Mouse (Mus musculus): ENCODE measurements at regions not wholly inside any gene's neighbourhood (a gene's known extent, or its start where the extent isn't known, plus 50 kb on each side); places are given as distances from the start of the nearest gene placed in this dataset.

GRCm38 (mm10) chr16:30134642-30135165 is 70.5 kb downstream of the Hes1 start:
- Histone ChIP-seq H3K27me3 (replicated peaks) (peaks cover 7% of the 10 kb centered on the region), H3K4me3 (replicated peaks) (no peak overlapping the region), H3K4me1 (peaks cover 35% of the 10 kb centered on the region), H3K9me3 (peaks cover 19% of the 10 kb centered on the region), H3K36me3 (replicated peaks; ENCODE audit: low read length) (peaks cover 6% of the 10 kb centered on the region)
- TF ChIP-seq FLI1 (IDR thresholded peaks at IDR 0.05; ENCODE audit: low read length) (no peak), GATA1 (IDR thresholded peaks at IDR 0.05; ENCODE audit: borderline replicate concordance, low read length) (no peak)

DNA sequence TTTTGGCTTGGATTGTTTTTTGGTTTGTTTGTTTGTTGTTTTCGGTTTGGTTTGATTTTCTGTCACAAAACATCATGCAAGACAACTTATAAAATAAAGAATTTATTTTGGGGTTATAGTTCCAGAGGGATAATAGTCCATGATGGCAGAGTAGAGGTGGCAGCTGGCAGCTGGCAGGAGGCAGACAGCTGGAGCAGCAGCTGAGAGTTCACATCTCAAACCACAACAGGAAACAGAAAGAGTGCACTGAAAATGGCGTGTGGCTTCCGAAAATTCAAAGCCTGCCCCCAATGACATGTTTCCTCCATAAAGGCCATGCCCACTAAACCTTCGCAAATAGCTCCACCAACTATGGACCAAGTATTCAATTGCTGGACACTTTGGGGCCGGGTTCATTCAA is 72.7 kb downstream of the Hes1 start:
- Histone ChIP-seq H3K27me3 (replicated peaks) (peaks cover 6% of the 10 kb centered on the region), H3K4me1 (peaks cover 18% of the 10 kb centered on the region), H3K4me3 (replicated peaks) (no peak overlapping the region), H3K36me3 (replicated peaks; ENCODE audit: low read length) (peaks cover 6% of the 10 kb centered on the region), H3K9me3 (peaks cover 19% of the 10 kb centered on the region)
- TF ChIP-seq GATA1 (IDR thresholded peaks at IDR 0.05; ENCODE audit: borderline replicate concordance, low read length) (no peak), FLI1 (IDR thresholded peaks at IDR 0.05; ENCODE audit: low read length) (no peak)

GRCm38 (mm10) chr16:30137812-30138211 is 73.6 kb downstream of the Hes1 start:
- H3K27me3 ChIP-seq (replicated peaks): peaks cover 8% of the 10 kb centered on the region

GRCm38 (mm10) chr16:30144818-30145464 is 80.8 kb downstream of the Hes1 start:
- TF ChIP-seq FLI1 (IDR thresholded peaks at IDR 0.05; ENCODE audit: low read length) (no peak), GATA1 (IDR thresholded peaks at IDR 0.05; ENCODE audit: borderline replicate concordance, low read length) (no peak)
- no peaks in the 10 kb centered on the region for H3K36me3 ChIP-seq (replicated peaks; ENCODE audit: low read length)
- H3K4me3 ChIP-seq (replicated peaks): no peak overlapping the region
- peaks cover 19% of the 10 kb centered on the region for H3K4me1 ChIP-seq
- peaks cover 8% of the 10 kb centered on the region for H3K9me3 ChIP-seq
- peaks cover 12% of the 10 kb centered on the region for H3K27me3 ChIP-seq (replicated peaks)

More at GRCm38 (mm10) chr16:30137812-30138211, 73.6 kb downstream of the Hes1 start:
- no peak for TF ChIP-seq GATA1 (IDR thresholded peaks at IDR 0.05; ENCODE audit: borderline replicate concordance, low read length)
- TF ChIP-seq FLI1 (IDR thresholded peaks at IDR 0.05; ENCODE audit: low read length): no peak
- Histone ChIP-seq H3K4me1 (peaks cover 18% of the 10 kb centered on the region), H3K36me3 (replicated peaks; ENCODE audit: low read length) (peaks cover 6% of the 10 kb centered on the region), H3K4me3 (replicated peaks) (no peak overlapping the region), H3K9me3 (peaks cover 22% of the 10 kb centered on the region)

DNA sequence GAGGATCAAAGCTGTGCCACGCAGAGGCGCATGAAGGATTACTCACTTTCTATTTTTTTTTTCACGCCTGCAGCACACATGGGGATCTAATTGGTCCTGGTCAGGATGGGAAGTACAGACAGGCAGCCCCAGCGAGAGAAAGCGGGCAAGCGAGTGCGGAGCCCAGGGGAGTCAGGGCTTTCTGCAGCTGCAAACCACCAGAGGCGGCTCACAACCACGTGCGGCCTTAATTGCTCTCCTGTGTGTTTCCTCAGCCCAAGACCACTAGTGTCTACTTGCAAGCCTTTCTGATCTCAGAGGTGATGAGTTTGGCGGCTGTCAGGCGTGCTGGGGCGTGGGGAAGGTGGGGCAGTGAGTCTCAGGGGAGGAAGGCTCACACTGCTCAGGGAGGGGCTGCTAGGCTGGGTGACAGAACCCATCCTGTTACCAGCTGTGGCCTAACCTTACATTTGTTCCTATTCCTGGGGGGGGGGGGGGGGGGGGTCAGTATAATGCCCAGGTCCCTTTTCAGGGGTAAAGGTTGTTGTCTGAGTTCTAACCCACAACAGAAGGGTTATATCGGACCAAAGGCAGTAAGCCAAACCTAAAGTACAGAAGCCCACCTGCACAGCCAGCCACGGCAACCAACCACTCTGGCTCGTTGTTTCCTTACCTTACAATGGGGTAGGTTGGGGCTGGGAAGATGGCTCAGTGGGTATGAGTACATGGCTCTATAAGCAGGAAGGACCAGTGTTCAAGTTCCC is 81.5 kb downstream of the Hes1 start:
- H3K36me3 ChIP-seq (replicated peaks; ENCODE audit: low read length): no peaks in the 10 kb centered on the region
- peaks cover 14% of the 10 kb centered on the region for H3K27me3 ChIP-seq (replicated peaks)
- H3K4me1 ChIP-seq: peaks cover 19% of the 10 kb centered on the region
- no peak overlapping the region for H3K4me3 ChIP-seq (replicated peaks)
- H3K9me3 ChIP-seq: peaks cover 9% of the 10 kb centered on the region
- TF ChIP-seq FLI1 (IDR thresholded peaks at IDR 0.05; ENCODE audit: low read length): no peak
- TF ChIP-seq GATA1 (IDR thresholded peaks at IDR 0.05; ENCODE audit: borderline replicate concordance, low read length): no peak

DNA sequence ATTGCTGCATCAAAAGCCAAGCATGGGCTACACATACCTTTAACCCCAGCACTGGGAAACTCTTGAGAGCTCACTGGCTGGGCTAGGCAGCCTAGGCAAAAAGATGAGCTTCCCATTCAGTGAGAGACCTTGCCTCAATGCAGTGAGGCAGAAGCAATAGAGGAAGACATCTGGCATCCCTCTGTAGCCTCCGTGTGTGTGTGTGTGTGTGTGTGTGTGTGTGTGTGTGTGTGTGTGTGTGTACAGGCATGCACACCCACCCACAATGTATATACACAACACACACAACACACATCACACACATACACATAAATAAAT is 82.0 kb downstream of the Hes1 start:
- Histone ChIP-seq H3K4me3 (replicated peaks) (no peak overlapping the region), H3K27me3 (replicated peaks) (peaks cover 17% of the 10 kb centered on the region), H3K9me3 (peaks cover 9% of the 10 kb centered on the region), H3K4me1 (peaks cover 19% of the 10 kb centered on the region), H3K36me3 (replicated peaks; ENCODE audit: low read length) (no peaks in the 10 kb centered on the region)
- no peak for TF ChIP-seq FLI1 (IDR thresholded peaks at IDR 0.05; ENCODE audit: low read length)
- TF ChIP-seq GATA1 (IDR thresholded peaks at IDR 0.05; ENCODE audit: borderline replicate concordance, low read length): no peak

DNA sequence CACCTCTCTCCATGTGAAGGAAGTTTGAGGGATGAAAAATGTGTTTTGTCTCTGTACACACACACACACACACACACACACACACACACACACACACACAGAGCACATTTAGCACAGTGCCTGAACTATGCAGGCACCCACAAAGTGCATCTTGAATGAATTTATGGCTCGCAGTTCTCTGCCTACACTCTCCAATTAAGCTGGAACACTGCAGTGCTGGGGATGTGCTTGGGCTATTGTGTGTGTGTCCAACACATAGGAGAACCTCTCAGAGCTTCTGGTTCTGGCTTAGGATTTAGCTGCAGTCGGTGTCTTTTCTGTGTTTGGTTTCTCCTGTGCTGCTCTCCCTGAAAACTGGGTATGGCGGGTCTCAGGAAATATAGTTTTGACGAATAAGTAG is 83.1 kb downstream of the Hes1 start:
- TF ChIP-seq GATA1 (IDR thresholded peaks at IDR 0.05; ENCODE audit: borderline replicate concordance, low read length): no peak
- H3K4me1 ChIP-seq: peaks cover 17% of the 10 kb centered on the region
- H3K27me3 ChIP-seq (replicated peaks): peaks cover 12% of the 10 kb centered on the region

GRCm38 (mm10) chr16:30151104-30151503 is 86.9 kb downstream of the Hes1 start:
- Histone ChIP-seq H3K4me3 (replicated peaks) (no peak overlapping the region), H3K36me3 (replicated peaks; ENCODE audit: low read length) (no peaks in the 10 kb centered on the region), H3K4me1 (peaks cover 10% of the 10 kb centered on the region; the same call in 1 of the 2 replicates), H3K9me3 (peaks cover 6% of the 10 kb centered on the region), H3K27me3 (replicated peaks) (peaks cover 10% of the 10 kb centered on the region)
- no peak for TF ChIP-seq GATA1 (IDR thresholded peaks at IDR 0.05; ENCODE audit: borderline replicate concordance, low read length)
- no peak for TF ChIP-seq FLI1 (IDR thresholded peaks at IDR 0.05; ENCODE audit: low read length)

More for the DNA sequence above, 83.1 kb downstream of the Hes1 start:
- H3K36me3 ChIP-seq (replicated peaks; ENCODE audit: low read length): no peaks in the 10 kb centered on the region
- no peak overlapping the region for H3K4me3 ChIP-seq (replicated peaks)
- peaks cover 9% of the 10 kb centered on the region for H3K9me3 ChIP-seq

GRCm38 (mm10) chr16:30155070-30155469 is 90.9 kb downstream of the Hes1 start:
- TF ChIP-seq FLI1 (IDR thresholded peaks at IDR 0.05; ENCODE audit: low read length) (no peak), GATA1 (IDR thresholded peaks at IDR 0.05; ENCODE audit: borderline replicate concordance, low read length) (no peak)
- Histone ChIP-seq H3K4me1 (peaks cover 20% of the 10 kb centered on the region), H3K4me3 (replicated peaks) (no peak overlapping the region), H3K36me3 (replicated peaks; ENCODE audit: low read length) (no peaks in the 10 kb centered on the region), H3K27me3 (replicated peaks) (peaks cover 15% of the 10 kb centered on the region), H3K9me3 (peaks cover 7% of the 10 kb centered on the region)

All from megakaryocyte, embryonic 14.5 days (primary cell).